ENCODE assay signal across 8 mouse cellular contexts in genomic region chr11:95714411-95714810, GRCm38 (mm10). TPM values are rescaled to one million over a fixed set of nuclear protein-coding genes. Genes with fewer than 3 reads are reported as not detected.
A peak's percentile ranks its signal among the peaks of the same experiment; 100 is the strongest.
DNase-seq lines count a peak whose midpoint lies in the region; ATAC-seq and TF ChIP-seq lines count a peak whose summit lies in the region.

No protein-coding gene starts in this region.

- WGBS in heart, adult 2 months, result 25% methylated on average over 7 of the region's 7 CpGs
- 2% methylated on average over 7 of the region's 7 CpGs for WGBS in bone marrow, adult 2 months
- 35% methylated on average over 7 of the region's 7 CpGs for WGBS in hindbrain, embryonic 15.5 days

- H3K27me3 ChIP-seq in heart, adult 2 months (ENCODE audit: control insufficient read depth, insufficient read depth, low read length), result no peaks in the 10 kb centered on the region
- no peaks in the 10 kb centered on the region for H3K27me3 ChIP-seq in hindbrain, embryonic 15.5 days
- H3K27me3 ChIP-seq in myocyte (ENCODE audit: control insufficient read depth, insufficient read depth, insufficient read length), result no peaks in the 10 kb centered on the region

- no peak for ATAC-seq in hindbrain, embryonic 15.5 days (ENCODE audit: low FRiP score, low read depth)

- intact Hi-C loops in heart, adult 2 months (cut with DNase I), result loop anchor here (2.0 kb wide), 1 partner anchor 14 kb away; no protein-coding TSS in a partner anchor

- peaks cover 4% of the 10 kb centered on the region; the same call in 1 of the 2 replicates for H3K79me2 ChIP-seq in heart, adult 2 months (replicated peaks; ENCODE audit: control insufficient read depth, insufficient read depth, low read length)
- peaks cover 14% of the 10 kb centered on the region for H3K79me2 ChIP-seq in myocyte (ENCODE audit: control insufficient read depth, insufficient read depth)

- no peak for TF ChIP-seq POLR2A in heart, adult 2 months (IDR thresholded peaks at IDR 0.05; ENCODE audit: insufficient read depth, low read depth, low read length)
- TF ChIP-seq POLR2A in bone marrow, adult 2 months (IDR thresholded peaks at IDR 0.05; ENCODE audit: borderline replicate concordance, control insufficient read depth, low read depth, low read length), result no peak
- TF ChIP-seq POLR2A in myocyte (IDR thresholded peaks at IDR 0.05; ENCODE audit: insufficient read length, low read depth), result no peak

- H3K4me1 ChIP-seq in heart, adult 2 months (ENCODE audit: control insufficient read depth, insufficient read depth, low read length), result peaks cover 6% of the 10 kb centered on the region
- peaks cover 2% of the 10 kb centered on the region; the same call in 1 of the 2 replicates for H3K4me1 ChIP-seq in bone marrow, adult 2 months (ENCODE audit: control insufficient read depth, insufficient read depth, low read length)
- H3K4me1 ChIP-seq in hindbrain, embryonic 15.5 days (replicated peaks), result peaks cover 32% of the 10 kb centered on the region

- peak overlapping the region; percentile 1; the same call in 1 of the 2 replicates for H3K27ac ChIP-seq in heart, adult 2 months
- peak overlapping the region; percentile 97; the same call in 1 of the 2 replicates for H3K27ac ChIP-seq in bone marrow, adult 2 months (ENCODE audit: control insufficient read depth, insufficient read depth, low read depth, low read length, poor library complexity)
- H3K27ac ChIP-seq in hindbrain, embryonic 15.5 days (replicated peaks), result peak overlapping the region; percentile 97; the same call in 1 of the 2 replicates

- H3K4me2 ChIP-seq in hindbrain, embryonic 15.5 days, result peak overlapping the region; percentile 86
- peak overlapping the region; percentile 99 for H3K4me2 ChIP-seq in myocyte (ENCODE audit: low read depth)

- H3K9me3 ChIP-seq in hindbrain, embryonic 15.5 days, result no peaks in the 10 kb centered on the region

- TF ChIP-seq EP300 in heart, adult 2 months (IDR thresholded peaks at IDR 0.05; ENCODE audit: insufficient read depth, low read depth, low read length), result no peak

- no peak overlapping the region for H3ac ChIP-seq in myocyte (ENCODE audit: control insufficient read depth, insufficient read length)

- H3K9ac ChIP-seq in heart, adult 2 months (ENCODE audit: low read depth, low read length), result peak overlapping the region; percentile 92
- peak overlapping the region; percentile 81 for H3K9ac ChIP-seq in hindbrain, embryonic 15.5 days

- TF ChIP-seq CTCF in heart, adult 2 months (IDR thresholded peaks at IDR 0.05), result no peak
- TF ChIP-seq CTCF in bone marrow, adult 2 months (IDR thresholded peaks at IDR 0.05; ENCODE audit: control insufficient read depth, insufficient read depth, low read length), result no peak

- H3K36me3 ChIP-seq in heart, adult 2 months (ENCODE audit: control insufficient read depth, insufficient read depth, low read length), result no peaks in the 10 kb centered on the region; the same call in 1 of the 2 replicates
- no peaks in the 10 kb centered on the region for H3K36me3 ChIP-seq in hindbrain, embryonic 15.5 days
- no peaks in the 10 kb centered on the region for H3K36me3 ChIP-seq in myocyte (ENCODE audit: control insufficient read depth, insufficient read depth)

- no peak for DNase-seq in heart, adult 2 months
- DNase-seq in heart, adult 8-10 months (ENCODE audit: low spot score), result no peak
- no peak for DNase-seq in adrenal gland, postnatal 4 days (ENCODE audit: low spot score in 2 of 2)
- no peak for DNase-seq in layer of hippocampus, adult 8-10 months (ENCODE audit: low spot score in 2 of 2)
- DNase-seq in cerebellum, postnatal 4 days (ENCODE audit: low spot score in 2 of 2), result no peak

- peak overlapping the region; percentile 71 for H3K4me3 ChIP-seq in heart, adult 2 months
- peak overlapping the region; percentile 71 for H3K4me3 ChIP-seq in bone marrow, adult 2 months (replicated peaks; ENCODE audit: control insufficient read depth, low read depth, low read length)
- H3K4me3 ChIP-seq in hindbrain, embryonic 15.5 days, result peak overlapping the region; percentile 80
- peak overlapping the region; percentile 55 for H3K4me3 ChIP-seq in myocyte

TF ChIP-seq in myocyte, 11 proteins besides CTCF, POLR2A, EP300 and RAD21:
- TF ChIP-seq MYOD1 (IDR thresholded peaks at IDR 0.05; ENCODE audit: control insufficient read depth in 1 of 3, insufficient read length in 2 of 3, low read depth in 2 of 3) (no peak), E2F4 (IDR thresholded peaks at IDR 0.05; ENCODE audit: insufficient read depth) (no peak), POLR2AphosphoS2 (IDR thresholded peaks at IDR 0.05; ENCODE audit: insufficient read length, low read depth) (no peak), CEBPB (IDR thresholded peaks at IDR 0.05; ENCODE audit: insufficient read depth, poor library complexity, severe bottlenecking) (no peak), SRF (IDR thresholded peaks at IDR 0.05; ENCODE audit: control insufficient read depth, insufficient read length, low read depth) (no peak), TCF3 (IDR thresholded peaks at IDR 0.05; ENCODE audit: insufficient read length, low read depth) (no peak), TCF12 (IDR thresholded peaks at IDR 0.05; ENCODE audit: insufficient read depth, poor library complexity, severe bottlenecking) (no peak), REST (IDR thresholded peaks at IDR 0.05; ENCODE audit: insufficient read depth, insufficient read length) (no peak), USF1 (IDR thresholded peaks at IDR 0.05; ENCODE audit: low read depth) (no peak)

RNA-seq across cellular contexts. Expression of gene Zfp652, which starts 1.9 kb away (rescaled TPM):
- 10 to 100 TPM; 47.6 to 54.4 TPM for total RNA-seq in heart, adult 2 months (2021)
- polyA plus RNA-seq in heart, adult 2 months (2012; rRNA removed), result 16.1 and 22.3 TPM in 2 replicates
- total RNA-seq in heart, adult 8-10 months (2022), result 10 to 100 TPM; 49.0 to 60.2 (median 53.5) TPM
- polyA plus RNA-seq in bone marrow, adult 2 months (2011; ENCODE audit: insufficient read depth, insufficient read length, low replicate concordance, missing spikeins), result 15.3 and 24.5 TPM in 2 replicates
- polyA plus RNA-seq in hindbrain, embryonic 15.5 days (2015; fragmentation: Nextera tagmentation; extraction: Ambion mirVana), result 24.0 and 26.1 TPM in 2 replicates
- 6.4 TPM for polyA plus RNA-seq in myocyte (2012; fragmentation: generic; extraction: Trizol)
- total RNA-seq in adrenal gland, postnatal 4 days (2021), result 10 to 100 TPM; 61.7 to 63.2 TPM
- 10 to 100 TPM; 47.8 to 49.7 (median 48.5) TPM for total RNA-seq in layer of hippocampus, adult 8-10 months (2022)

RNA-seq across cellular contexts. Expression of gene B130006D01Rik, which starts 9.0 kb away (rescaled TPM):
- total RNA-seq in heart, adult 2 months (2021), result under 1 TPM; 0.26 to 0.30 TPM
- polyA plus RNA-seq in heart, adult 2 months (2012; rRNA removed), result 0.06 and 0.15 TPM in 2 replicates
- under 1 TPM; 0.32 to 0.57 (median 0.42) TPM for total RNA-seq in heart, adult 8-10 months (2022)
- polyA plus RNA-seq in bone marrow, adult 2 months (2011; ENCODE audit: insufficient read depth, insufficient read length, low replicate concordance, missing spikeins), result 0.41 TPM in 1 of 2 replicates, not detected in the other
- 1.1 and 1.2 TPM in 2 replicates for polyA plus RNA-seq in hindbrain, embryonic 15.5 days (2015; fragmentation: Nextera tagmentation; extraction: Ambion mirVana)
- polyA plus RNA-seq in myocyte (2012; fragmentation: generic; extraction: Trizol), result 0.02 TPM
- 1 to 10 TPM; 1.2 TPM for total RNA-seq in adrenal gland, postnatal 4 days (2021)
- 1 to 10 TPM; 1.9 to 2.4 (median 1.9) TPM for total RNA-seq in layer of hippocampus, adult 8-10 months (2022)

RNA-seq across cellular contexts. Expression of gene Phb, which starts 47.7 kb away (rescaled TPM):
- total RNA-seq in heart, adult 2 months (2021), result 100 to 1,000 TPM; 358 to 383 TPM
- 281 and 456 TPM in 2 replicates for polyA plus RNA-seq in heart, adult 2 months (2012; rRNA removed)
- 100 to 1,000 TPM; 379 to 441 (median 399) TPM for total RNA-seq in heart, adult 8-10 months (2022)
- 26.2 and 95.5 TPM in 2 replicates for polyA plus RNA-seq in bone marrow, adult 2 months (2011; ENCODE audit: insufficient read depth, insufficient read length, low replicate concordance, missing spikeins)
- 182 and 187 TPM in 2 replicates for polyA plus RNA-seq in hindbrain, embryonic 15.5 days (2015; fragmentation: Nextera tagmentation; extraction: Ambion mirVana)
- 343 TPM for polyA plus RNA-seq in myocyte (2012; fragmentation: generic; extraction: Trizol)
- total RNA-seq in adrenal gland, postnatal 4 days (2021), result 100 to 1,000 TPM; 215 to 226 TPM
- total RNA-seq in layer of hippocampus, adult 8-10 months (2022), result 100 to 1,000 TPM in 1 of 4 experiments, 10 to 100 TPM in 3; 85.9 to 105 (median 94.0) TPM

Comparison
In these comparisons a context has a peak if more than half of its experiments do, and no peak if none do; other contexts are left out.
1. H3K27ac ChIP-seq: peak in every context shown above with its lines; median percentile 97 in bone marrow, adult 2 months; 97 in hindbrain, embryonic 15.5 days; 1 in heart, adult 2 months.